Mouse (Mus musculus) spleen, postnatal 14 days (tissue): ENCODE measurements around the gene Ngfr.

Experiments
- DNase-seq, 2 experiments: peaks; one replicate each; pipeline ENCODE4 v3.0.0; 2021 to 2022; ENCODE audit warnings: low spot score in 2 of 2

The Ngfr gene

DNA sequence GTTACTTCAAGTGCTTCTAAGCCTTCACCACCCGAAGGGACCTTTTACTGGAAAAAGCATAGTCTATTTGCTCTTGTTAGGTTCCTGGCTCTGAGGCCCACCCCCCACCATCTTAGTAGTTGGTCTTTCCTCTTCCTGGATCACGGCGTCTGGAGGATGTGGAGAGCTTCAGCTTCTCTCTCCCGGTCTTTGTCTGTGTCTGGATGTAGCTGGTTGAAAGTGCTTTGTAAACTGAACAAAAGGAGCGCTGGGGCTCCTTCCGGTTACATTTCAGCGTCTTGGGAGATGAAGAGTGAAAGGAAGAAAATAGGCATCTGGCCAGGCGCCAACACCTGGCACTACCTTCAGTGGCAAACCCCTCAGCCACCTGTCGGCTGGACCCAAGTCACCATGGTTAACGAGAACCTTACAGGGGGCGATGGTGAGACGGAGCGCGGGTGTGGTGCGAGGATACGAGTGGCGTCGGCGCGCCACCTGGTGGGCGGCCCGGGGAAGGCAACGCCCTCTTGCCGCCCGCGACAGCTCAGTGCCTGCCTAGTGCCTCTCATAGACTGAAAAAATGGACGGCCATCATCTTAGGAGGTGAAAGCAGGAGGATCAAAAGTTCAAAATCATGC is 67.0 kb downstream of the Ngfr start:
- peak; percentile 68 to 83 for DNase-seq

DNA sequence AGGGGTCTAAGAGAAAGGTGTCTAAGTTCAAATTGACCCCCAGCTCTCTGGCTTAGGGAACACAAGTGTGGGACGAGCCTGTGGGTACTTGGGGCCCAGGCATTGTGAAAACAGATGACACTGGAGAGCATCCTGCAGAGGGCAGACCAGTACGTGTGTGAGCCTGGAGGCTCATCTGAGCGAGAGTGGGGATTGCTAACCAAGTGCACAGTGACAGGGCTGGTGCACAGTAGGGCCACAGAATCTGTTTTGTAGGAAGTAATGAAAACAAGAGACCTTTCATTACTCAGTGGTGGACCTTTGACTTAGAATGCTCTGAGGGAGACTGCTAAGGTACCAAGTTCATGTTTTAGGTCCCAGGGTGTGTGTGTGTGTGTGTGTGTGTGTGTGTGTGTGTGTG is 67.5 kb downstream of the Ngfr start:
- DNase-seq, result no peak

DNA sequence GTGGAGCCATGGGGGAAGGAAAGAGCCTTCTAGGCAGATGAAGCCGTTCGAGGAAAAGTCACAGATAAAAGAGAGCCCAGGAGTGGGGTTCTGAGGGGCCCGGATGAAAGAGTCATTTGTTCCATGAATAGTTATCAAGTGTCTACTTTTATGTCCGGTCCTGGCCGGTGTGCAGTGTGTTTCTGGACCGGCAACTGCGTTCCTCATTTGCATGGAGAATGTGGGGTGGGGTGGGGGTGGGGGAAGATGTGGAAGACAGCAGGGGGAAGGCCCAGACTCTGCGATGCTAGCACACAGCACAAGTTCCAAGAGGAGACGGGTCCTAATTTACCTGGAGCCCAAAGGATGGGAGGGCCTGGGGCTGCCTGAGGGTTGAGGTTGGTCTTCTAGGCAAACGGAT is 68.2 kb downstream of the Ngfr start:
- DNase-seq, result no peak
